Mouse (Mus musculus): ENCODE measurements around the gene Cbfa2t3.

The Cbfa2t3 gene

GRCm38 (mm10) chr8:122699005-122699492 is at the start of gene Cbfa2t3:
Gene Cbfa2t3 (minus strand): TSS chr8:122699109.
- no peak for DNase-seq (ENCODE audit: low spot score in 2 of 2)

GRCm38 (mm10) chr8:122747825-122748224 is 48.9 kb upstream of the Cbfa2t3 start:
- DNase-seq (ENCODE audit: low spot score in 2 of 2), result no peak

GRCm38 (mm10) chr8:122746439-122746838 is 47.5 kb upstream of the Cbfa2t3 start:
- no peak for DNase-seq (ENCODE audit: low spot score in 2 of 2)

- no peak for DNase-seq (ENCODE audit: low spot score in 2 of 2)
Observed at GRCm38 (mm10) chr8:122745750-122746275, 46.9 kb upstream of the Cbfa2t3 start.

GRCm38 (mm10) chr8:122745022-122745749 is 46.3 kb upstream of the Cbfa2t3 start:
- DNase-seq (ENCODE audit: low spot score in 2 of 2), result no peak

GRCm38 (mm10) chr8:122742471-122742870 is 43.6 kb upstream of the Cbfa2t3 start:
- no peak for DNase-seq (ENCODE audit: low spot score in 2 of 2)

GRCm38 (mm10) chr8:122739102-122739725 is 40.3 kb upstream of the Cbfa2t3 start:
- no peak for DNase-seq (ENCODE audit: low spot score in 2 of 2)

GRCm38 (mm10) chr8:122737886-122738285 is 39.0 kb upstream of the Cbfa2t3 start:
- no peak for DNase-seq (ENCODE audit: low spot score in 2 of 2)

GRCm38 (mm10) chr8:122737071-122737470 is 38.2 kb upstream of the Cbfa2t3 start:
- no peak for DNase-seq (ENCODE audit: low spot score in 2 of 2)

- no peak for DNase-seq (ENCODE audit: low spot score in 2 of 2)
Observed at GRCm38 (mm10) chr8:122736623-122737022, 37.7 kb upstream of the Cbfa2t3 start.

- DNase-seq (ENCODE audit: low spot score in 2 of 2), result no peak
Observed at GRCm38 (mm10) chr8:122735542-122736473, 36.9 kb upstream of the Cbfa2t3 start.

GRCm38 (mm10) chr8:122735110-122735509 is 36.2 kb upstream of the Cbfa2t3 start:
- no peak for DNase-seq (ENCODE audit: low spot score in 2 of 2)

- no peak for DNase-seq (ENCODE audit: low spot score in 2 of 2)
Observed at GRCm38 (mm10) chr8:122728630-122729029, 29.7 kb upstream of the Cbfa2t3 start.

- no peak for DNase-seq (ENCODE audit: low spot score in 2 of 2)
Observed at GRCm38 (mm10) chr8:122727412-122727811, 28.5 kb upstream of the Cbfa2t3 start.

GRCm38 (mm10) chr8:122726789-122727188 is 27.9 kb upstream of the Cbfa2t3 start:
- DNase-seq (ENCODE audit: low spot score in 2 of 2), result no peak

GRCm38 (mm10) chr8:122725187-122725586 is 26.3 kb upstream of the Cbfa2t3 start:
- no peak for DNase-seq (ENCODE audit: low spot score in 2 of 2)

- DNase-seq (ENCODE audit: low spot score in 2 of 2), result no peak
Observed at GRCm38 (mm10) chr8:122720811-122721640, 22.1 kb upstream of the Cbfa2t3 start.

- DNase-seq (ENCODE audit: low spot score in 2 of 2), result peak; percentile 33 to 42
Observed at GRCm38 (mm10) chr8:122720070-122720729, 21.3 kb upstream of the Cbfa2t3 start.

- no peak for DNase-seq (ENCODE audit: low spot score in 2 of 2)
Observed at GRCm38 (mm10) chr8:122719500-122720065, 20.7 kb upstream of the Cbfa2t3 start.

All from right cerebral cortex, adult 2 months (tissue).